Mouse (Mus musculus): ENCODE results near the gene 4930415O20Rik. TPM values are rescaled to one million over a fixed set of nuclear protein-coding genes. Genes with fewer than 3 reads are reported as not detected.

4930415O20Rik gene
- polyA plus RNA-seq, 1 experiment from 2014 or later, result not detected

DNA sequence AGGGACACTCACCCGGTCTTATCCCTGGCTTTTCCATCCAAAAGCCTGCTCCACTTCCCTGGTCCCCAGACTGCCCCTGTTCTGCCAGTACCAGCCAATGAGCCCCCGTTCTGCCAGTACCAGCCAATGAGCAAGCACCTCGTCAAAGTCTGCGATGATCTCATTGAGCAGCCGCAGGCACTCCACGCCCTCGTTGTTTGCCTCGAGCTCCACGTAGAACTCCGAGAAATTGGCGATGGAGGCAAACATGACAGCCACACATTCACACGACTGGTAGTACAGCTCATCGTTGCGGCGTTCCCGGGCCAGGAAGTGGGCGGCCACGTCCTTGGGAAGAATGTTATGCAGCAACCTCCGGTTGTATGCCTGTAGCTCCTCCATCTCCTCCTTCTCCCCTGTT is 23.4 kb downstream of the 4930415O20Rik start:
- ATAC-seq (ENCODE audit: low read depth), result no peak
- WGBS, result 88% methylated on average over 19 of the region's 19 CpGs
- H3K9me3 ChIP-seq (ENCODE audit: control insufficient read depth, low read length), result no peaks in the 10 kb centered on the region
- no peak overlapping the region for H3K4me3 ChIP-seq (ENCODE audit: low read depth, low read length)
- DNase-seq (ENCODE audit: low spot score), result no peak
- no peaks in the 10 kb centered on the region for H3K27me3 ChIP-seq (replicated peaks; ENCODE audit: control insufficient read depth, insufficient read depth, low read length)
- no peaks in the 10 kb centered on the region for H3K4me1 ChIP-seq (ENCODE audit: control insufficient read depth, insufficient read depth, low read length)
- no peak overlapping the region for H3K4me2 ChIP-seq (ENCODE audit: low read depth, low read length)
- no peak overlapping the region for H3K9ac ChIP-seq (ENCODE audit: low read depth, low read length)
- H3K36me3 ChIP-seq (ENCODE audit: control insufficient read depth, insufficient read depth, low read length), result peaks cover 89% of the 10 kb centered on the region
- no peak overlapping the region for H3K27ac ChIP-seq (replicated peaks; ENCODE audit: low read depth, low read length)

- H3K27me3 ChIP-seq (replicated peaks; ENCODE audit: control insufficient read depth, insufficient read depth, low read length), result no peaks in the 10 kb centered on the region
- no peak overlapping the region for H3K4me2 ChIP-seq (ENCODE audit: low read depth, low read length)
- no peaks in the 10 kb centered on the region for H3K9me3 ChIP-seq (ENCODE audit: control insufficient read depth, low read length)
- H3K36me3 ChIP-seq (ENCODE audit: control insufficient read depth, insufficient read depth, low read length), result peaks cover 93% of the 10 kb centered on the region
- WGBS, result 87% methylated on average over 5 of the region's 5 CpGs
- no peak for DNase-seq (ENCODE audit: low spot score)
- H3K4me3 ChIP-seq (ENCODE audit: low read depth, low read length), result no peak overlapping the region
- no peaks in the 10 kb centered on the region for H3K4me1 ChIP-seq (ENCODE audit: control insufficient read depth, insufficient read depth, low read length)
- no peak overlapping the region for H3K27ac ChIP-seq (replicated peaks; ENCODE audit: low read depth, low read length)
- ATAC-seq (ENCODE audit: low read depth), result no peak
- no peak overlapping the region for H3K9ac ChIP-seq (ENCODE audit: low read depth, low read length)
These were observed 24.2 kb downstream of the 4930415O20Rik start for GRCm38 (mm10) chr15:98595049-98595448.

DNA sequence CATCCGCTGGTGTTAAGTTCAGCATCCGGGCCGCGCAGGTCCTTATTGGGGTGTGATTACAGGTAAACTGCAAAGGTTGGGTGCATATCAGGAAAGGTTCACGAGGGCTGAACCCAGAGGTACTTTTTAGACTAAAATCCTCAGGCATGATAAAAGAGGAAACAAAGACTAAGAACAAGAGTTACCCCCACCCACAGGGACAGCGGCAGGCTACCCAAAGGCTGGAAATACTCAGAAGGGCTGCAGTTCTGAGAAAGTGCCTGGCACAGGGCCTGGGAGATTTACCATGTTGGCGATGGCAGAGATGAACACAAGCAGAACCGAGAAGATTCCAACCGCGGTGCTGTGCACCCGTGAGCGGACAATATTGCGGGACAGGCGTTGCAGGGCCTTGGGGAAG is 25.8 kb downstream of the 4930415O20Rik start:
- Histone ChIP-seq H3K27me3 (replicated peaks; ENCODE audit: control insufficient read depth, insufficient read depth, low read length) (no peaks in the 10 kb centered on the region), H3K27ac (replicated peaks; ENCODE audit: low read depth, low read length) (no peak overlapping the region), H3K9me3 (ENCODE audit: control insufficient read depth, low read length) (no peaks in the 10 kb centered on the region), H3K4me3 (ENCODE audit: low read depth, low read length) (no peak overlapping the region), H3K9ac (ENCODE audit: low read depth, low read length) (no peak overlapping the region), H3K4me1 (ENCODE audit: control insufficient read depth, insufficient read depth, low read length) (no peaks in the 10 kb centered on the region), H3K4me2 (ENCODE audit: low read depth, low read length) (no peak overlapping the region), H3K36me3 (ENCODE audit: control insufficient read depth, insufficient read depth, low read length) (peaks cover 97% of the 10 kb centered on the region)
- WGBS, result 93% methylated on average over 14 of the region's 14 CpGs
- no peak for DNase-seq (ENCODE audit: low spot score)
- ATAC-seq (ENCODE audit: low read depth), result no peak

- H3K4me1 ChIP-seq (ENCODE audit: control insufficient read depth, insufficient read depth, low read length), result peaks cover 18% of the 10 kb centered on the region
- H3K27ac ChIP-seq (replicated peaks; ENCODE audit: low read depth, low read length), result no peak overlapping the region
- H3K9ac ChIP-seq (ENCODE audit: low read depth, low read length), result no peak overlapping the region
- H3K27me3 ChIP-seq (replicated peaks; ENCODE audit: control insufficient read depth, insufficient read depth, low read length), result no peaks in the 10 kb centered on the region
- H3K4me2 ChIP-seq (ENCODE audit: low read depth, low read length), result no peak overlapping the region
- H3K9me3 ChIP-seq (ENCODE audit: control insufficient read depth, low read length), result no peaks in the 10 kb centered on the region
- no peak overlapping the region for H3K4me3 ChIP-seq (ENCODE audit: low read depth, low read length)
- DNase-seq (ENCODE audit: low spot score), result no peak
- ATAC-seq (ENCODE audit: low read depth), result no peak
- 87% methylated on average over 12 of the region's 12 CpGs for WGBS
- peaks cover 79% of the 10 kb centered on the region for H3K36me3 ChIP-seq (ENCODE audit: control insufficient read depth, insufficient read depth, low read length)
These were observed 29.4 kb downstream of the 4930415O20Rik start for GRCm38 (mm10) chr15:98600036-98600709.

DNA sequence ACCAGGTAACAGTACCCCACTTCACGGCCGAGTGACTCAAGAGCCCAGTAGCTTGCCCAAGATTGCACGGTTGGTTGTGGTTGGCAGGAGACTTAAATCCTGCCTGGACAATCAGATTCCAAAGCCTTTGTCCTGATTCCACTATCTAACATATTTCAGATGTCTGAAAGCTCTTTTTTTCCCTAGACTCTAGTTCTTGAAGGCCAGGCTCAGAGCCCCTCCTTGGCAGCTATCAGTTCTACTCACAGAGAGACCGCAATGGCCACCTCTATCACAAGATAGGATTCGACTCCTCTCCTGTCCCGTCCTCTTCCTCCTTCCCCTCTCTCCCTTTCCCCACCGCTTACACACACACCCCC is 31.0 kb downstream of the 4930415O20Rik start:
- DNase-seq (ENCODE audit: low spot score), result no peak
- 64% methylated on average over 7 of the region's 7 CpGs for WGBS
- ATAC-seq (ENCODE audit: low read depth), result no peak
- Histone ChIP-seq H3K9me3 (ENCODE audit: control insufficient read depth, low read length) (no peaks in the 10 kb centered on the region), H3K36me3 (ENCODE audit: control insufficient read depth, insufficient read depth, low read length) (peaks cover 63% of the 10 kb centered on the region), H3K27ac (replicated peaks; ENCODE audit: low read depth, low read length) (peak overlapping the region; percentile 70), H3K9ac (ENCODE audit: low read depth, low read length) (peak overlapping the region; percentile 51), H3K27me3 (replicated peaks; ENCODE audit: control insufficient read depth, insufficient read depth, low read length) (no peaks in the 10 kb centered on the region), H3K4me2 (ENCODE audit: low read depth, low read length) (peak overlapping the region; percentile 54), H3K4me3 (ENCODE audit: low read depth, low read length) (peak overlapping the region; percentile 25; the same call in 1 of the 2 replicates), H3K4me1 (ENCODE audit: control insufficient read depth, insufficient read depth, low read length) (peaks cover 19% of the 10 kb centered on the region)

GRCm38 (mm10) chr15:98602191-98602881 is 31.5 kb downstream of the 4930415O20Rik start:
- Histone ChIP-seq H3K4me3 (ENCODE audit: low read depth, low read length) (peak overlapping the region; percentile 25), H3K27ac (replicated peaks; ENCODE audit: low read depth, low read length) (peak overlapping the region; percentile 70), H3K27me3 (replicated peaks; ENCODE audit: control insufficient read depth, insufficient read depth, low read length) (no peaks in the 10 kb centered on the region), H3K4me1 (ENCODE audit: control insufficient read depth, insufficient read depth, low read length) (peaks cover 23% of the 10 kb centered on the region), H3K36me3 (ENCODE audit: control insufficient read depth, insufficient read depth, low read length) (peaks cover 58% of the 10 kb centered on the region), H3K9ac (ENCODE audit: low read depth, low read length) (peak overlapping the region; percentile 51), H3K9me3 (ENCODE audit: control insufficient read depth, low read length) (no peaks in the 10 kb centered on the region), H3K4me2 (ENCODE audit: low read depth, low read length) (peak overlapping the region; percentile 54)
- WGBS, result 49% methylated on average over 13 of the region's 13 CpGs
- ATAC-seq (ENCODE audit: low read depth) (peak; percentile 27), DNase-seq (ENCODE audit: low spot score) (peak; percentile 42)

GRCm38 (mm10) chr15:98602921-98603458 is 32.2 kb downstream of the 4930415O20Rik start:
- Histone ChIP-seq H3K9me3 (ENCODE audit: control insufficient read depth, low read length) (no peaks in the 10 kb centered on the region), H3K27ac (replicated peaks; ENCODE audit: low read depth, low read length) (peak overlapping the region; percentile 70), H3K4me3 (ENCODE audit: low read depth, low read length) (peak overlapping the region; percentile 25), H3K27me3 (replicated peaks; ENCODE audit: control insufficient read depth, insufficient read depth, low read length) (no peaks in the 10 kb centered on the region), H3K9ac (ENCODE audit: low read depth, low read length) (peak overlapping the region; percentile 51), H3K36me3 (ENCODE audit: control insufficient read depth, insufficient read depth, low read length) (peaks cover 51% of the 10 kb centered on the region), H3K4me2 (ENCODE audit: low read depth, low read length) (peak overlapping the region; percentile 54), H3K4me1 (ENCODE audit: control insufficient read depth, insufficient read depth, low read length) (peaks cover 30% of the 10 kb centered on the region)
- DNase-seq (ENCODE audit: low spot score), result peak; percentile 16
- 29% methylated on average over 3 of the region's 4 CpGs for WGBS
- ATAC-seq (ENCODE audit: low read depth), result no peak

DNA sequence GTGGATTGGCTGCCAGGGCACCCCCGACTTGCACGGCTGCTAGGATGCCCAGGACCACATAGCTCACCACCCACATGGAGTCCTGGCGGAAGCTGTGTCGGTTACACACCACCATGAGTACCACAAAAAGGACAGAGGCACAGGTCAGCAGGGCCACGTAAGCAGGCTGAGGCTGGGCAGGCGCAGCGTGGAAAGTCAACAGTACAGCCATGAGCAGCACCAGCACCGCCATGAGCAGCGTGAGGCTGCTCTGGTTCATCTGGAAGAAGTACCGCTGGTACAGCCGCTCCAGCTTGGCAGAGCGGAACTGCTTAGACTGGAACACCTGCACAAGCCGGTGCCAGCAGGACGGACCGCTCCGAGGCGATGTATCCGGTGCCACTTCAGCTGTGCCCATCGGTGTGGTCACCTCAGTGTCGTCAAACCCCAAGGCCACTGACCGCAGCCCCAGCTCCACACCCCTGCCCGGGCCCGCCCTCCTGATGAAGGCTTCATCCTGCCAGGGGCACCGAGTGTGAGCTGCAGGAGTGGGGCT is 33.3 kb downstream of the 4930415O20Rik start:
- peaks cover 41% of the 10 kb centered on the region for H3K36me3 ChIP-seq (ENCODE audit: control insufficient read depth, insufficient read depth, low read length)
- H3K4me3 ChIP-seq (ENCODE audit: low read depth, low read length), result no peak overlapping the region
- H3K27me3 ChIP-seq (replicated peaks; ENCODE audit: control insufficient read depth, insufficient read depth, low read length), result no peaks in the 10 kb centered on the region
- 92% methylated on average over 15 of the region's 24 CpGs for WGBS
- H3K4me2 ChIP-seq (ENCODE audit: low read depth, low read length), result no peak overlapping the region
- H3K4me1 ChIP-seq (ENCODE audit: control insufficient read depth, insufficient read depth, low read length), result peaks cover 34% of the 10 kb centered on the region
- DNase-seq (ENCODE audit: low spot score) (no peak), ATAC-seq (ENCODE audit: low read depth) (no peak)
- H3K27ac ChIP-seq (replicated peaks; ENCODE audit: low read depth, low read length), result no peak overlapping the region
- no peaks in the 10 kb centered on the region for H3K9me3 ChIP-seq (ENCODE audit: control insufficient read depth, low read length)
- 0 out of 2 replicates have a peak overlapping the region, but pooled peaks have one; percentile 15 for H3K9ac ChIP-seq (ENCODE audit: low read depth, low read length)

Measured in embryonic facial prominence, embryonic 14.5 days (tissue).